Comparison of ENCODE assay signal across 8 mouse cellular contexts in genomic region chr13:97442806-97443205, GRCm38 (mm10).
DNase-seq lines count a peak whose midpoint lies in the region; ATAC-seq and TF ChIP-seq lines count a peak whose summit lies in the region.

No protein-coding gene starts in this region.

- H3K27ac ChIP-seq in heart, embryonic 16.5 days (ENCODE audit: low read length), result peak overlapping the region; percentile 44; the same call in 1 of the 2 replicates
- H3K27ac ChIP-seq in heart, adult 2 months, result no peak overlapping the region
- peak overlapping the region; percentile 82 for H3K27ac ChIP-seq in midbrain, embryonic 10.5 days (replicated peaks)
- H3K27ac ChIP-seq in midbrain, embryonic 11.5 days (ENCODE audit: low read depth, low read length), result no peak overlapping the region
- 0 out of 2 replicates have a peak overlapping the region, but pooled peaks have one; percentile 66 for H3K27ac ChIP-seq in bone marrow macrophage, adult 2 months (ENCODE audit: insufficient read depth, low read depth, low read length)

- peaks cover 20% of the 10 kb centered on the region for H3K4me1 ChIP-seq in heart, embryonic 16.5 days (ENCODE audit: control insufficient read depth, insufficient read depth, low read length)
- H3K4me1 ChIP-seq in heart, adult 2 months (ENCODE audit: control insufficient read depth, insufficient read depth, low read length), result peaks cover 2% of the 10 kb centered on the region; the same call in 1 of the 2 replicates
- H3K4me1 ChIP-seq in midbrain, embryonic 10.5 days, result peaks cover 54% of the 10 kb centered on the region
- H3K4me1 ChIP-seq in midbrain, embryonic 11.5 days (ENCODE audit: control insufficient read depth, insufficient read depth, low read length), result peaks cover 20% of the 10 kb centered on the region
- H3K4me1 ChIP-seq in bone marrow macrophage, adult 2 months (ENCODE audit: control insufficient read depth, insufficient read depth, low read length), result peaks cover 29% of the 10 kb centered on the region

- no peak overlapping the region for H3K4me3 ChIP-seq in heart, embryonic 16.5 days (ENCODE audit: low read length)
- H3K4me3 ChIP-seq in heart, adult 2 months, result no peak overlapping the region
- H3K4me3 ChIP-seq in midbrain, embryonic 10.5 days, result no peak overlapping the region
- H3K4me3 ChIP-seq in midbrain, embryonic 11.5 days (ENCODE audit: low read depth, low read length), result no peak overlapping the region
- H3K4me3 ChIP-seq in bone marrow macrophage, adult 2 months (ENCODE audit: insufficient read depth, low read length), result no peak overlapping the region; the same call in 1 of the 2 replicates

- H3K79me2 ChIP-seq in heart, adult 2 months (replicated peaks; ENCODE audit: control insufficient read depth, insufficient read depth, low read length), result no peaks in the 10 kb centered on the region

- TF ChIP-seq POLR2A in heart, adult 2 months (IDR thresholded peaks at IDR 0.05; ENCODE audit: insufficient read depth, low read depth, low read length), result no peak
- no peak for TF ChIP-seq POLR2A in bone marrow macrophage, adult 2 months (IDR thresholded peaks at IDR 0.05; ENCODE audit: borderline replicate concordance, low read depth, low read length)

- H3K9me3 ChIP-seq in heart, embryonic 16.5 days (replicated peaks; ENCODE audit: control insufficient read depth, low read length), result no peaks in the 10 kb centered on the region
- no peaks in the 10 kb centered on the region for H3K9me3 ChIP-seq in midbrain, embryonic 10.5 days (replicated peaks)
- H3K9me3 ChIP-seq in midbrain, embryonic 11.5 days (ENCODE audit: control insufficient read depth, low read length), result no peaks in the 10 kb centered on the region

- TF ChIP-seq CTCF in heart, adult 2 months (IDR thresholded peaks at IDR 0.05), result no peak
- no peak for TF ChIP-seq CTCF in bone marrow macrophage, adult 2 months (IDR thresholded peaks at IDR 0.05; ENCODE audit: low read depth, low read length)

- ATAC-seq in heart, embryonic 16.5 days (replicated peaks; ENCODE audit: extremely low read depth, insufficient read depth, low FRiP score), result no peak
- ATAC-seq in midbrain, embryonic 11.5 days (ENCODE audit: low FRiP score), result no peak
- peak; percentile 13; the same call in 1 of the 2 replicates for ATAC-seq in megakaryocyte progenitor cell, adult 5-6 weeks (replicated peaks; ENCODE audit: poor library complexity)

- no peak overlapping the region for H3K9ac ChIP-seq in heart, embryonic 16.5 days (ENCODE audit: low read length)
- no peak overlapping the region for H3K9ac ChIP-seq in heart, adult 2 months (ENCODE audit: low read depth, low read length)
- H3K9ac ChIP-seq in midbrain, embryonic 11.5 days (ENCODE audit: low read length), result no peak overlapping the region

- 62% methylated on average over 1 of the region's 1 CpGs for WGBS in heart, embryonic 16.5 days
- 39% methylated on average over 1 of the region's 1 CpGs for WGBS in heart, adult 2 months
- 85% methylated on average over 1 of the region's 1 CpGs for WGBS in midbrain, embryonic 10.5 days
- 81% methylated on average over 1 of the region's 1 CpGs for WGBS in midbrain, embryonic 11.5 days

- peak overlapping the region; percentile 26 for H3K4me2 ChIP-seq in heart, embryonic 16.5 days (ENCODE audit: low read depth, low read length)
- no peak overlapping the region for H3K4me2 ChIP-seq in midbrain, embryonic 11.5 days

- no peaks in the 10 kb centered on the region for H3K36me3 ChIP-seq in heart, embryonic 16.5 days (ENCODE audit: control insufficient read depth, insufficient read depth)
- H3K36me3 ChIP-seq in heart, adult 2 months (ENCODE audit: control insufficient read depth, insufficient read depth, low read length), result no peaks in the 10 kb centered on the region
- H3K36me3 ChIP-seq in midbrain, embryonic 10.5 days, result no peaks in the 10 kb centered on the region
- H3K36me3 ChIP-seq in midbrain, embryonic 11.5 days (ENCODE audit: control insufficient read depth, insufficient read depth, low read length), result no peaks in the 10 kb centered on the region

- DNase-seq in heart, adult 2 months, result no peak
- no peak for DNase-seq in midbrain, embryonic 10.5 days (ENCODE audit: low spot score)
- no peak for DNase-seq in midbrain, embryonic 11.5 days (ENCODE audit: low spot score, missing footprints)
- DNase-seq in adrenal gland, adult 18-20 months (ENCODE audit: low spot score in 2 of 2), result no peak
- DNase-seq in layer of hippocampus, postnatal 10 days (ENCODE audit: low spot score in 2 of 2), result no peak

- TF ChIP-seq EP300 in heart, adult 2 months (IDR thresholded peaks at IDR 0.05; ENCODE audit: insufficient read depth, low read depth, low read length), result no peak

- intact Hi-C loops in heart, adult 2 months (cut with DNase I), result no loop called here

- peaks cover 6% of the 10 kb centered on the region; the same call in 1 of the 2 replicates for H3K27me3 ChIP-seq in heart, embryonic 16.5 days (ENCODE audit: control insufficient read depth, insufficient read depth, low read length)
- no peaks in the 10 kb centered on the region for H3K27me3 ChIP-seq in heart, adult 2 months (ENCODE audit: control insufficient read depth, insufficient read depth, low read length)
- no peaks in the 10 kb centered on the region; the same call in 1 of the 2 replicates for H3K27me3 ChIP-seq in midbrain, embryonic 10.5 days (ENCODE audit: low read depth, poor library complexity, severe bottlenecking)
- no peaks in the 10 kb centered on the region; the same call in 1 of the 2 replicates for H3K27me3 ChIP-seq in midbrain, embryonic 11.5 days (ENCODE audit: control insufficient read depth, insufficient read depth, low read length)

Comparison
In these comparisons a context has a peak if more than half of its experiments do, and no peak if none do; other contexts are left out.
1. H3K27ac ChIP-seq: peak in heart, embryonic 16.5 days (single experiment), midbrain, embryonic 10.5 days (single experiment) and bone marrow macrophage, adult 2 months (single experiment); none in heart, adult 2 months (single experiment) and midbrain, embryonic 11.5 days (single experiment).